Mouse (Mus musculus) midbrain, postnatal 0 days (tissue): ENCODE measurements at regions not wholly inside any gene's neighbourhood (a gene's known extent, or its start where the extent isn't known, plus 50 kb on each side); places are given as distances from the start of the nearest gene placed in this dataset.

Experiments
- ATAC-seq: fragments of 200-750 bp; cut with Nextera tagmentation; 2 replicates; pipeline ENCODE4 v1.8.0; 2017; ENCODE audit warnings: moderate number of reproducible peaks, mild to moderate bottlenecking, moderate TSS enrichment, moderate library complexity; ENCODE audit not compliant: low FRiP score
- DNase-seq: peaks from one replicate; pipeline ENCODE4 v3.0.0-alpha.2; 2015; ENCODE audit warnings: low spot score
- H3K27ac ChIP-seq: fragments of 300-500 bp; sonication (generic); 2 replicates; pipeline ENCODE4 v1.5.1; 2014; ENCODE audit warnings: low read depth, mild to moderate bottlenecking, low read length, mixed read lengths
- H3K27me3 ChIP-seq: fragments of 300-500 bp; sonication (generic); 2 replicates; pipeline ENCODE4 v1.6.1; 2014; ENCODE audit warnings: low read length, control low read depth, mixed read lengths; ENCODE audit not compliant: insufficient read depth
- H3K36me3 ChIP-seq: fragments of 300-500 bp; sonication (generic); 2 replicates; pipeline ENCODE4 v1.6.1; 2014; ENCODE audit warnings: low read length, control low read depth, mixed read lengths; ENCODE audit not compliant: insufficient read depth
- H3K4me1 ChIP-seq: fragments of 300-500 bp; sonication (generic); 2 replicates; pipeline ENCODE4 v1.6.1; 2014; ENCODE audit warnings: mild to moderate bottlenecking, control low read depth, antibody characterized with exemption, low read length, mixed read lengths; ENCODE audit not compliant: insufficient read depth
- H3K4me2 ChIP-seq: fragments of 300-500 bp; sonication (generic); 2 replicates; pipeline ENCODE4 v1.6.1; 2014; ENCODE audit warnings: low read depth, mild to moderate bottlenecking, low read length, mixed read lengths; ENCODE audit not compliant: poor library complexity, severe bottlenecking
- H3K4me3 ChIP-seq: fragments of 300-500 bp; sonication (generic); 2 replicates; pipeline ENCODE4 v1.5.1; 2014; ENCODE audit warnings: low read depth, mild to moderate bottlenecking, low read length, moderate library complexity
- H3K9ac ChIP-seq: fragments of 300-500 bp; sonication (generic); replicated peaks from 2 replicates; pipeline ENCODE4 v1.6.1; 2014; ENCODE audit warnings: mild to moderate bottlenecking, low read length, moderate library complexity, mixed read lengths; ENCODE audit not compliant: poor library complexity, severe bottlenecking
- H3K9me3 ChIP-seq: fragments of 300-500 bp; sonication (generic); 2 replicates; pipeline ENCODE4 v1.6.1; 2016; ENCODE audit warnings: low read length, control low read depth
- CTCF ChIP-seq: IDR thresholded peaks from 2 replicates; pipeline ENCODE4 v1.5.1; 2016; ENCODE audit warnings: antibody characterized with exemption, mild to moderate bottlenecking
- WGBS: fragments of 180-500 bp; shearing (Covaris S2); extraction: QIAGEN DNeasy Blood & Tissue Kit; methylation state at CpG from one replicate; pipeline ENCODE4 v1.1.7; 2014; 5-methylcytosine and 5-hydroxymethylcytosine counted together

DNA sequence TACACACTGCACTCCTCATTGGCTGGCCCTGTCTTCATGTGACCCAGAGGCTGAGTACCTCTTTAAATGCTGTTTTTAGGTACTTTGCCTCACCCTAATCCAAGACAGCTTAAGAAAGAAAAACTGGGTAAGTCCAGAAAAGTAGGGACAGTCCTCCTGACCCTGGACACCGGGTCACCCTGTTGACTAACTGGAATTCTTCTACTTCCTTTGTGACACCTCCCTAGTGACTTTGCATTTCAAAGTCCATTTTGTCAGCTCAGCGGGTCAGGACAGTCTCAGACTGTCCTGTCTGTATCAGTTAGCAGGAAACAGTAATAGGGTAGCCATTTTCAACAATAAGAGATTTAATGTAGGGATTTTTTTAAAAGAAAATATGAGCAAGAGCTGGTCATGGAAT, 180.8 kb downstream of the Rplp1 start:
- WGBS: 60% methylated on average over 2 of the region's 2 CpGs
- Histone ChIP-seq H3K4me3 (no peak overlapping the region), H3K4me2 (no peak overlapping the region), H3K4me1 (no peaks in the 10 kb centered on the region), H3K9me3 (no peaks in the 10 kb centered on the region), H3K27me3 (no peaks in the 10 kb centered on the region), H3K27ac (no peak overlapping the region), H3K9ac (no peak overlapping the region), H3K36me3 (no peaks in the 10 kb centered on the region)
- no peak for ATAC-seq
- TF ChIP-seq CTCF: no peak
- no peak for DNase-seq

DNA sequence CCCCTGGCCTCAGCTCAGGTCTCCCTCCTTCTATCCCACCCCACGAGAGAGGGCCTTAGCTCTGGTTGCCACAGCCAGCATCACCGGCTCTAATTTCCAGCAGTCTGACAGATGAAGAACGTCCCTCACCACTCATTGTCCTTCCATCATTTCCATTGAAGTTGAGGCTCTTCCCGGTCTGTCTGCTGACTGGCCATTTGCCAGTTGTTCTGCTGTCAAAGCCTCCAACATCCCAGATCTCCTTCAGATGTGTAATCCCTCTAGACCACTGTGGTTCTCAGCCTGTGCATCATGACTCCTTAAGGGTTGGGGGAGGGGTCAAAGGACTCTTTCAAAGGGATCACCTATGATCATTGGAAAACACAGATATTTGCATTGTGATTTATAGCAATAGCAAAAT, 181.6 kb downstream of the Rplp1 start:
- TF ChIP-seq CTCF: no peak
- Histone ChIP-seq H3K27me3 (no peaks in the 10 kb centered on the region), H3K9me3 (no peaks in the 10 kb centered on the region), H3K27ac (no peak overlapping the region), H3K4me3 (no peak overlapping the region), H3K4me2 (no peak overlapping the region), H3K9ac (no peak overlapping the region), H3K36me3 (no peaks in the 10 kb centered on the region), H3K4me1 (no peaks in the 10 kb centered on the region)
- no peak for ATAC-seq
- WGBS: 63% methylated on average over 4 of the region's 4 CpGs
- no peak for DNase-seq

DNA sequence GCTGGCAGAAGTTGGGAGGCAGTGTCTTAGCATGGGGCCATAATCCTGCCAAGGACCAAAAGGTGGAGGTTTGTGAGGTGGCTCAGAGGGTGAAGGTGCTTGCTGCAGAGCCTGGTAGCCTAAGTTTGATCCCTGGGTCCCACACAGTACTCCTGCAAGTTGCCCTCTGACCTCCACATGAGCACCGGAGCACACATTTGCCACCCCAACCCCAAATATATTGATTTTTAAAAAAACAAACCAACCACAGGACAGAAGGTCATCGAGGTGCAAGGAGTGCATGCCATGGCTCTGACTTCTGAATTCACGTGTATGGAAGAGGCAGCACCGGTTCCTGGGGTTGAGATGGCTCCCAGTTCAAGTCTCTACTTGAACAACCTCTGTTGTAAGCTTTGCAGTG, 186.2 kb downstream of the Rplp1 start:
- 87% methylated on average over 4 of the region's 4 CpGs for WGBS
- no peak for TF ChIP-seq CTCF
- Histone ChIP-seq H3K9ac (no peak overlapping the region), H3K4me3 (no peak overlapping the region), H3K27ac (no peak overlapping the region), H3K4me2 (no peak overlapping the region), H3K27me3 (no peaks in the 10 kb centered on the region), H3K36me3 (no peaks in the 10 kb centered on the region), H3K9me3 (no peaks in the 10 kb centered on the region), H3K4me1 (no peaks in the 10 kb centered on the region)
- ATAC-seq: no peak
- no peak for DNase-seq

DNA sequence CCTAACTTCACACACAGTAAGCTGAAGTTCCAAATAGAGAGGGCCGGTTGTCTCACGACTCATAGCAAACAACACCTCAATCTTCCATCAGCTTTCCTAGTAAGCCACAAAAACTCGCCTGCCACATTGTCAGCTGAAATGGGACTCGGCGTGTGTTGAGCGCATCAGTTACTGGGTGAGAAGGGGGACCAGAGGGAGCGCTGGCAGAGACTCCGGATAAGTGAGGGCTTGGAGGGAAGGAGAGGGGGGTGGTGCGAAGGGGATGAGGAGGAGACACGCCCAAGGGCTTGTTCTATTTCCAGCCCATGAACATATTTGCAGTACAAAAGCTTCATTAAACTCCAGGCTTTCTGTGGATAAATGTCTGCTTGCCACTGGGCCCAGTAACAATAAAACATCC, 186.7 kb downstream of the Rplp1 start:
- no peak overlapping the region for H3K4me2 ChIP-seq

DNA sequence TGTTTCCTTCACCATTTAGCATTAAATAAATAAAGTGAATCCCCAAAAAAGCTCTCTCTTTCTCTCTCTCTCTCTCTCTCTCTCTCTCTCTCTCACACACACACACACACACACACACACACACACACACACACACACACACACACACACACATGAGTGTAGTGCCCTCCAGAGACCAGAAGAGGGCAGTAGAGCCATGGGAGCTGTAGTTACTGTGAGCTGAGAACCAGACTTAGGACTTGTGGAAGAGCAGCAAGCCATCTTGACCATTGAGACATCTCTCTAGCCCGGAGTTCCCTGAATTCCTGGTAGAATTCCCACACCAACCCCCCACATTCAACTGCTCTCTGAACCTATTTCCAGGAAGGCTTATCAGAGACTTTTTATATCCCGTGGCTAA, 190.3 kb downstream of the Rplp1 start:
- no peaks in the 10 kb centered on the region for H3K36me3 ChIP-seq
- WGBS: 85% methylated on average over 2 of the region's 2 CpGs
- DNase-seq (no peak), ATAC-seq (no peak)
- no peaks in the 10 kb centered on the region for H3K27me3 ChIP-seq
- no peak overlapping the region for H3K27ac ChIP-seq
- no peak overlapping the region for H3K4me2 ChIP-seq
- TF ChIP-seq CTCF: peak; percentile 48
- no peaks in the 10 kb centered on the region for H3K9me3 ChIP-seq
- H3K4me3 ChIP-seq: no peak overlapping the region
- H3K9ac ChIP-seq: no peak overlapping the region
- peaks cover 8% of the 10 kb centered on the region; the same call in 1 of the 2 replicates for H3K4me1 ChIP-seq

More for the DNA sequence above, 186.7 kb downstream of the Rplp1 start:
- Histone ChIP-seq H3K9me3 (no peaks in the 10 kb centered on the region), H3K4me1 (no peaks in the 10 kb centered on the region), H3K27ac (no peak overlapping the region), H3K4me3 (no peak overlapping the region), H3K9ac (no peak overlapping the region), H3K36me3 (no peaks in the 10 kb centered on the region), H3K27me3 (no peaks in the 10 kb centered on the region)
- TF ChIP-seq CTCF: no peak
- WGBS: 62% methylated on average over 10 of the region's 10 CpGs
- no peak for DNase-seq
- no peak for ATAC-seq

DNA sequence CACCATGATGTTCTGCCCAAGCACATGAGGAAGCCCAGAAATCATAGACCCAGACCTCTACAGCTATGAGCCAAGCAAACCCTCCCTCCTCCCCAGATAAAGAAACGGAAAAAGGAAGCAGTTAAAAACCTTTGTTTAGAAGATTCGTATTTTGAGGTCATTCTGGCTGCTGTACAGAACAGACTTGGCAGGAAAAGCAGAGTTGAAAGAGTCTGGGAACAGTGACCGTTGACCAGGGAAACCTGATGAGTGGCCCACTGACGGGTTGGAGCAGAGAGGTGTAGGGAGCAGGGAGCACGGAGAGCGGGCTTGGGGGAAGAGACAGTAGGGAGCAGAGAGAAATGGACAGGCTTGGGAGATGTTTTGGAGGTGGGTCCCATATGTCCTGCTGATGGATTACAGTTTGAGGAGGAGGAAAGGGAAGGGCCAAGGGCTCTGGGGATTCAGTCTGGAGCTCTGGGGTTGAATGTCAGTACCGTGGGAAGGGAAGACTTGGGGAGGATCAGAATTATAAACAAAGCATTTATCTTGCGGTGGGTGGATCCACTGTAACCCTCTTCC, 191.2 kb downstream of the Rplp1 start:
- DNase-seq (peak; percentile 53), ATAC-seq (no peak)
- Histone ChIP-seq H3K9me3 (no peaks in the 10 kb centered on the region), H3K4me3 (no peak overlapping the region), H3K36me3 (no peaks in the 10 kb centered on the region), H3K9ac (no peak overlapping the region), H3K4me2 (no peak overlapping the region), H3K27ac (no peak overlapping the region), H3K4me1 (peaks cover 8% of the 10 kb centered on the region; the same call in 1 of the 2 replicates), H3K27me3 (no peaks in the 10 kb centered on the region)
- 73% methylated on average over 8 of the region's 8 CpGs for WGBS
- no peak for TF ChIP-seq CTCF
